Mouse (Mus musculus) CH12.LX (cell line): ENCODE measurements at regions not wholly inside any gene's neighbourhood (a gene's known extent, or its start where the extent isn't known, plus 50 kb on each side); places are given as distances from the start of the nearest gene placed in this dataset.

Experiments
- DNase-seq: peaks from one replicate; pipeline ENCODE4 v3.0.0-alpha.2; 2013; ENCODE audit errors: extremely low read depth
- H3K27ac ChIP-seq: 2 replicates; pipeline ENCODE4 v1.5.1; 2012; ENCODE audit warnings: low read depth, mild to moderate bottlenecking, control low read depth, moderate library complexity; ENCODE audit not compliant: insufficient read depth
- H3K27me3 ChIP-seq: replicated peaks from 2 replicates; pipeline ENCODE3; 2012; ENCODE audit warnings: inconsistent platforms
- H3K36me3 ChIP-seq, 2 experiments: replicated peaks in 1 of 2; 2 replicates each; pipeline versions ENCODE3 to v1.6.1; 2012; ENCODE audit warnings: inconsistent platforms in 1 of 2, low read length in 1 of 2, mild to moderate bottlenecking in 1 of 2, mixed read lengths in 1 of 2, moderate library complexity in 1 of 2; ENCODE audit not compliant: control insufficient read depth in 1 of 2, insufficient read depth in 1 of 2
- H3K4me1 ChIP-seq, 2 experiments: 2 replicates each; pipeline ENCODE4 v1.6.1; 2012; ENCODE audit warnings: inconsistent platforms in 1 of 2, moderate library complexity in 1 of 2; ENCODE audit not compliant: insufficient read depth in 2 of 2, control insufficient read depth in 1 of 2
- H3K4me2 ChIP-seq: 2 replicates; pipeline ENCODE4 v1.6.1; 2012; ENCODE audit warnings: low read depth, mild to moderate bottlenecking, control low read depth; ENCODE audit not compliant: poor library complexity, insufficient read depth, severe bottlenecking
- H3K4me3 ChIP-seq, 3 experiments: fragments of 150-350 bp in 1 of 3; sonication (generic) in 1 of 3; replicated peaks in 1 of 3; 2 replicates each; pipeline versions ENCODE3 to v1.5.1; 2011 to 2012; ENCODE audit warnings: low read depth in 2 of 3, low read length in 2 of 3, mild to moderate bottlenecking in 2 of 3, moderate library complexity in 2 of 3, control low read depth in 1 of 3, improper control_type of control experiment in 1 of 3, inconsistent platforms in 1 of 3, mixed read lengths in 1 of 3; ENCODE audit not compliant: poor library complexity in 1 of 3
- H3K79me2 ChIP-seq: replicated peaks from 2 replicates; pipeline ENCODE4 v1.6.1; 2012; ENCODE audit warnings: mild to moderate bottlenecking, moderate library complexity; ENCODE audit not compliant: control insufficient read depth, poor library complexity, insufficient read depth, severe bottlenecking; ENCODE audit errors: extremely low read depth
- H3K9ac ChIP-seq: 2 replicates; pipeline ENCODE4 v1.6.1; 2012; ENCODE audit warnings: low read depth, mild to moderate bottlenecking, control low read depth, moderate library complexity; ENCODE audit not compliant: insufficient read depth
- H3K9me3 ChIP-seq: replicated peaks from 2 replicates; pipeline ENCODE3; 2012; ENCODE audit warnings: low read length, inconsistent platforms, mixed read lengths
- CHD2 ChIP-seq: IDR thresholded peaks from 2 replicates; pipeline ENCODE4 v1.6.1; 2011; ENCODE audit warnings: low read length, improper control_type of control experiment
- CTCF ChIP-seq, 2 experiments: IDR thresholded peaks in 1 of 2; conservative IDR thresholded peaks in 1 of 2; 2 replicates each; pipeline ENCODE4 v1.5.1; 2011 to 2012; ENCODE audit warnings: low read depth in 2 of 2, low read length in 2 of 2, improper control_type of control experiment in 1 of 2, inconsistent platforms in 1 of 2, mild to moderate bottlenecking in 1 of 2, moderate library complexity in 1 of 2
- E2F4 ChIP-seq: IDR thresholded peaks from 2 replicates; pipeline ENCODE4 v1.6.1; 2011; ENCODE audit warnings: low read depth, low read length, improper control_type of control experiment; ENCODE audit not compliant: insufficient replicate concordance
- IRF4 ChIP-seq: IDR thresholded peaks from 2 replicates; pipeline ENCODE4 v1.6.1; 2014; ENCODE audit warnings: low read depth, mild to moderate bottlenecking, inconsistent platforms, low read length, improper control_type of control experiment
- MAZ ChIP-seq: IDR thresholded peaks from 2 replicates; pipeline ENCODE4 v1.6.1; 2012; ENCODE audit warnings: low read depth, mild to moderate bottlenecking, inconsistent platforms, low read length, improper control_type of control experiment, moderate library complexity
- MEF2A ChIP-seq: IDR thresholded peaks from 2 replicates; pipeline ENCODE4 v1.6.1; 2014; ENCODE audit warnings: low read depth, mild to moderate bottlenecking, inconsistent platforms, low read length, improper control_type of control experiment, borderline replicate concordance
- TBP ChIP-seq: conservative IDR thresholded peaks from 2 replicates; pipeline ENCODE4 v1.6.1; 2011; ENCODE audit warnings: low read depth, low read length, improper control_type of control experiment
- UBTF ChIP-seq: IDR thresholded peaks from 2 replicates; pipeline ENCODE4 v1.6.1; 2012; ENCODE audit warnings: low read depth, mild to moderate bottlenecking, inconsistent platforms, low read length, improper control_type of control experiment, moderate library complexity
- ZNF384 ChIP-seq: IDR thresholded peaks from 2 replicates; pipeline ENCODE4 v1.6.1; 2012; ENCODE audit warnings: low read depth, low read length, improper control_type of control experiment, inconsistent platforms
- dilution Hi-C: fragments of 300-500 bp; cut with MboI; formaldehyde crosslinking; loops from 2 replicates; pipeline ENCODE4 v1.14.3; 2020; ENCODE audit warnings: low sequenced_read_pairs; ENCODE audit not compliant: extremely low pct_unique_long_range_greater_than_20kb, extremely low pct_ligation_motif_present
- in situ Hi-C: fragments of 300-500 bp; cut with MboI; formaldehyde crosslinking; loops from 3 replicates; pipeline ENCODE4 v1.14.3; 2019; ENCODE audit warnings: low sequenced_read_pairs, low pct_ligation_motif_present, low pct_unique_long_range_greater_than_20kb, mixed read lengths

DNA sequence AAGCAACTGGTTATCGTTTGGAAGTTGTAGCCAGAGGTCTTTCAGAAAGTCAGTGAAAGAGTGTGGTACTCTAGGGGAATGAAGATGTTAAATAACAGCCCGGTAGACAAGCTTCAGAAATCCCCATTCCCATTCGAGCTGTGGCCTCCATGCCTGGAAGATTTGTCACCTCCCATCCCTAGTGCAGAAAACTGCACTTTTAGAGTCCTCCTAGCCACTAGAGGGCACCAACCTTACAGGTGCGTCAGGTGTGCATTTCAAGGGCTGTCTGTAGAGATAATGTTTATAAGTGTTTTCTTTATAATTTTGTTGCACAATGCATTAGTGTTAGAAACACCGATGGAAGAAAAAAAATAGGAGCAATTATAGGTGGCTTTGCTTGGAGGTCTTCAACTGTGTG, 187.3 kb downstream of the Lyplal1 start:
- Histone ChIP-seq H3K4me3 (no peak overlapping the region), H3K36me3 (no peaks in the 10 kb centered on the region), H3K79me2 (no peaks in the 10 kb centered on the region), H3K27ac (no peak overlapping the region), H3K9me3 (peaks cover 63% of the 10 kb centered on the region), H3K27me3 (no peaks in the 10 kb centered on the region), H3K4me1 (no peaks in the 10 kb centered on the region), H3K4me2 (no peak overlapping the region), H3K9ac (no peak overlapping the region)
- dilution Hi-C loops (no loop called here), in situ Hi-C loops (no loop called here)
- TF ChIP-seq MEF2A (no peak), E2F4 (no peak), CHD2 (no peak), MAZ (no peak), CTCF (conservative IDR thresholded peaks at IDR 0.05 in 1 of 2, IDR thresholded peaks at IDR 0.05 in 1 of 2; ENCODE audit: low read depth in 2 of 2, low read length in 2 of 2) (no peak), UBTF (no peak)
- no peak for DNase-seq

DNA sequence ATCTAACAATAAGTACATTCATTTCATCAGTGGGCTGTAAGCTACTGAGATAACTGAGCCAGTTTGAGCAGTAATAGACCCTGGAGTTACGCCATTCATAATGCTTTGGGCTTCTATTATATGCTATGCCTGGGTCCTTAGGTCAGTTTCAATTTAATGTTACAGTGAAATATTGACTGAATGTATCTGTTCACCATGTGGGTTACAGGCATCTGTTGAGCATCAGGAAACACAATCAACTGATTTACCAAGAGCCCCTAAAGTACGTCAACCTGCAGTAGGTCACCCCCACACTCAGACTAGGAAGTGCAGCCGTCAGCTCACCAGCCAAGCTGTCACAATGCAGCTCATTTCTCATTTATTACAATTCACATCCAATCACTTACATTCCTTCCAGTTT, 183.5 kb downstream of the Lyplal1 start:
- Histone ChIP-seq H3K27ac (no peak overlapping the region), H3K4me2 (no peak overlapping the region), H3K4me1 (no peaks in the 10 kb centered on the region), H3K9ac (no peak overlapping the region), H3K27me3 (no peaks in the 10 kb centered on the region), H3K9me3 (peaks cover 61% of the 10 kb centered on the region), H3K4me3 (no peak overlapping the region), H3K36me3 (no peaks in the 10 kb centered on the region), H3K79me2 (no peaks in the 10 kb centered on the region)
- no peak for DNase-seq
- in situ Hi-C loops (no loop called here), dilution Hi-C loops (no loop called here)
- TF ChIP-seq ZNF384: no peak
- no peak for TF ChIP-seq TBP

DNA sequence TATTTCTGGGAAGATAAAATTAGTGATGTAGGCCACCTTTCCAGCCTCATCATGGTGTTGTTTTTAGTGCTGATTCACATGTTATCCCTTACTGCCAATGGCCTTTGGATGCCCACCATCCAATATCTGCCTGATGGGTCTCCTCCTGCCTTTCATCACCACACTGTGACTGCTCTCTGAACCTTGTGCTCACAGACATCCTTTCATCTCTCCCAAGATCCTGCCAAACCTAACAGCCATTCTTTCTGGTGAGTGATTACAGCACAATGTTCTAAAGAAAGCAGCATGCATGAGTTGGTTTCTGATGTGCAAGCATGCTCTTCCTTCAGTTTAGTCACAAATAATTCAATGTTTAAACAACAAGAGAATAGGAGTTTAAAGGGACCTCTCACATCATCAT, 180.1 kb downstream of the Lyplal1 start:
- dilution Hi-C loops (no loop called here), in situ Hi-C loops (no loop called here)
- no peak overlapping the region for H3K27ac ChIP-seq
- no peak for TF ChIP-seq CTCF (conservative IDR thresholded peaks at IDR 0.05 in 1 of 2, IDR thresholded peaks at IDR 0.05 in 1 of 2; ENCODE audit: low read depth in 2 of 2, low read length in 2 of 2)
- no peak for TF ChIP-seq CHD2
- no peak for TF ChIP-seq IRF4
- H3K4me2 ChIP-seq: no peak overlapping the region
- H3K9ac ChIP-seq: no peak overlapping the region
- no peaks in the 10 kb centered on the region for H3K36me3 ChIP-seq
- H3K4me1 ChIP-seq: no peaks in the 10 kb centered on the region
- peaks cover 48% of the 10 kb centered on the region for H3K9me3 ChIP-seq
- no peak for DNase-seq
- no peak overlapping the region for H3K4me3 ChIP-seq
- no peaks in the 10 kb centered on the region for H3K79me2 ChIP-seq
- H3K27me3 ChIP-seq: no peaks in the 10 kb centered on the region
